Mouse (Mus musculus) myocyte (in vitro differentiated cells): ENCODE data around the gene Hirip3.

Experiments
- MAX ChIP-seq: IDR thresholded peaks from one replicate; pipeline ENCODE4 v1.6.1; 2011; ENCODE audit warnings: low read depth, mild to moderate bottlenecking, control low read depth
- POLR2A ChIP-seq: IDR thresholded peaks from one replicate; pipeline ENCODE4 v1.6.1; 2011; ENCODE audit warnings: low read depth, mild to moderate bottlenecking, control low read depth, moderate library complexity; ENCODE audit not compliant: insufficient read length
- REST ChIP-seq: IDR thresholded peaks from one replicate; pipeline ENCODE4 v1.6.1; 2011; ENCODE audit warnings: mild to moderate bottlenecking, control low read depth, moderate library complexity; ENCODE audit not compliant: insufficient read depth, insufficient read length
- SRF ChIP-seq: IDR thresholded peaks from one replicate; pipeline ENCODE4 v1.6.1; 2011; ENCODE audit warnings: low read depth; ENCODE audit not compliant: control insufficient read depth, insufficient read length
- TCF3 ChIP-seq: IDR thresholded peaks from one replicate; pipeline ENCODE4 v1.6.1; 2011; ENCODE audit warnings: low read depth, control low read depth; ENCODE audit not compliant: insufficient read length

- TF ChIP-seq POLR2A (no peak), SRF (no peak), MAX (no peak), TCF3 (no peak), REST (no peak)
Measured at GRCm38 (mm10) chr7:126825952-126826351, 35.8 kb upstream of the Hirip3 start.
